Mouse (Mus musculus): ENCODE data around the gene Slc4a7. TPM values are rescaled to one million over a fixed set of nuclear protein-coding genes. Genes with fewer than 3 reads are reported as not detected.

Gene Slc4a7
- polyA plus RNA-seq, 1 experiment from 2014 or later = 25.2 TPM

Other genes with a start within 250 kb of the Slc4a7 start
- 0.08 and 0.11 TPM in 2 replicates for gene Nek10, start 101.1 kb downstream of the Slc4a7 start, polyA plus RNA-seq (2015; fragmentation: Nextera tagmentation; extraction: Ambion mirVana)